Mouse (Mus musculus) limb, embryonic 11.5 days (tissue): ENCODE results near the gene Nhlrc2. TPM values are rescaled to one million over a fixed set of nuclear protein-coding genes. Genes with fewer than 3 reads are reported as not detected.
A peak's percentile ranks its signal among the peaks of the same experiment; 100 is the strongest.
"Not testable (repeated sequence)": the region's sequence is repeated elsewhere in the genome, so short reads cannot be mapped to it uniquely, and the experiment has no call there.

Experiments
- ATAC-seq: fragments of 200-750 bp; cut with Nextera tagmentation; 2 replicates; pipeline ENCODE4 v1.8.0; 2017; ENCODE audit warnings: low read depth; ENCODE audit not compliant: insufficient number of reproducible peaks, low FRiP score, low TSS enrichment
- DNase-seq: peaks from one replicate; pipeline ENCODE4 v3.0.0-alpha.2; 2015; ENCODE audit warnings: low spot score
- H3K27ac ChIP-seq: fragments of 300-500 bp; sonication (generic); replicated peaks from 2 replicates; pipeline ENCODE4 v1.5.1; 2014; ENCODE audit warnings: low read depth, mild to moderate bottlenecking, low read length
- H3K27me3 ChIP-seq: fragments of 300-500 bp; sonication (generic); 2 replicates; pipeline ENCODE4 v1.6.1; 2014; ENCODE audit warnings: mild to moderate bottlenecking, low read length, mixed read lengths; ENCODE audit not compliant: control insufficient read depth, insufficient read depth
- H3K36me3 ChIP-seq: fragments of 300-500 bp; sonication (generic); 2 replicates; pipeline ENCODE4 v1.6.1; 2014; ENCODE audit warnings: mild to moderate bottlenecking, low read length, moderate library complexity, mixed read lengths; ENCODE audit not compliant: control insufficient read depth, insufficient read depth
- H3K4me1 ChIP-seq: fragments of 300-500 bp; sonication (generic); 2 replicates; pipeline ENCODE4 v1.6.1; 2014; ENCODE audit warnings: low read length, mixed read lengths; ENCODE audit not compliant: control insufficient read depth, insufficient read depth
- H3K4me2 ChIP-seq: fragments of 300-500 bp; sonication (generic); 2 replicates; pipeline ENCODE4 v1.6.1; 2014; ENCODE audit warnings: low read depth, mild to moderate bottlenecking, moderate library complexity; ENCODE audit not compliant: severe bottlenecking
- H3K4me3 ChIP-seq: fragments of 300-500 bp; sonication (generic); 2 replicates; pipeline ENCODE4 v1.5.1; 2014; ENCODE audit warnings: low read depth, low read length
- H3K9ac ChIP-seq: fragments of 300-500 bp; sonication (generic); 2 replicates; pipeline ENCODE4 v1.6.1; 2014; ENCODE audit warnings: mild to moderate bottlenecking, low read length
- H3K9me3 ChIP-seq: fragments of 300-500 bp; sonication (generic); 2 replicates; pipeline ENCODE4 v1.6.1; 2016; ENCODE audit warnings: low read length; ENCODE audit not compliant: control insufficient read depth
- WGBS: fragments of 180-500 bp; shearing (Covaris S2); extraction: QIAGEN DNeasy Blood & Tissue Kit; methylation state at CpG from one replicate; pipeline ENCODE4 v1.1.7; 2014; 5-methylcytosine and 5-hydroxymethylcytosine counted together
- polyA plus RNA-seq: library from polyadenylated mRNA; unstranded; fragments of >200 nt; fragmentation: Nextera tagmentation; extraction: Ambion mirVana; gene quantifications from 2 replicates; pipeline ENCODE4 v1.2.1, GENCODE M21; 2014

Gene Nhlrc2
- polyA plus RNA-seq, result 13.7 and 16.3 TPM in 2 replicates

DNA sequence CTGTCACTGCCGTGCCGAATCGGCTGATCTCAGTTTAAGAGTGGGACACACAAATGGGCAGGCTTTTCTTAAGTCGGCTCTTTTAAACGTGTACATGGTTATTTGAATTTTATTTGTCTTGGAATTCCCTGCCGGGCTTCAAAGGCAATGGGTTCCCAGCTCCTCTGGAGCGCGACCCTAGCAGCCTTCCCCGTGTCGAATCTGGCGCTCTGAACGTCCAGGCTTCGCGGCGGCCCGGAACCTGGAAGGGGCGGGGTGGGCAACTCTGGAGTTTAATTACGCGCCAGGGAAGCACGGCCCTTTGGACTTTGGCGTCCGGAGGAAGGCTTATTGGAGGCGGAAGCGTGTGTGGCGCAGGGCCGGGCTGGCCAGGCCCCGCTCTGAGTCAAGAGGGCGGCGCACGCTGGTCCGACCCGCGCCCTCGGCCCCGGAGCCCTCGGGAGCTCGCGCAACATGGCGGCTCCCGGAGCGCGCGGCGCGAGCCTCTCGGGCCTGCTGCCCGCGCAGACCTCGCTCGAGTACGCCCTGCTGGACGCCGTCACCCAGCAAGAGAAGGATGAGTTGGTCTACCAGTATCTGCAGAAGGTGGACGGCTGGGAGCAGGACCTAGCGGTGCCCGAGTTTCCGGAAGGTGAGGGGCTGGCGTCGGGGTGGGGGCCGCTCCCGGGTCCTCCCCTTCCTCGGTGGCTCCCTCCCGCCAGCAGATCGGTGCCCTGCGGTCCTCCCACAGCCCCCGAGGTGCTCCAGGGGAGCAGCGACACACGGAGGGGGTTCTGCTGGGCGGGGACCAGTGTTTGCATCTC is at the start of gene Nhlrc2:
TSS of gene Nhlrc2 (plus strand) at position 32 of the 803 bp plus-strand sequence.
- WGBS, result under 1% methylated on average over 64 of the region's 69 CpGs
- H3K27me3 ChIP-seq, result no peaks in the 10 kb centered on the region
- DNase-seq (peak; percentile 92), ATAC-seq (peak; percentile 90)
- H3K27ac ChIP-seq, result peak within 1 kb of the TSS; percentile 93
- peaks cover 13% of the 10 kb centered on the region; the same call in 1 of the 2 replicates for H3K36me3 ChIP-seq
- H3K4me3 ChIP-seq, result peak within 1 kb of the TSS; percentile 95
- no peaks in the 10 kb centered on the region for H3K9me3 ChIP-seq
- H3K9ac ChIP-seq, result peak within 1 kb of the TSS; percentile 98
- peaks cover 7% of the 10 kb centered on the region; the same call in 1 of the 2 replicates for H3K4me1 ChIP-seq
- H3K4me2 ChIP-seq, result peak within 1 kb of the TSS; percentile 76

- not testable (repeated sequence) for H3K4me3 ChIP-seq, H3K9me3 ChIP-seq, H3K36me3 ChIP-seq, H3K4me1 ChIP-seq, H3K27me3 ChIP-seq, H3K27ac ChIP-seq, ATAC-seq, H3K4me2 ChIP-seq, H3K9ac ChIP-seq, DNase-seq
- no CpG with 5 or more reads among the region's 5 CpGs for WGBS
These were observed 45.0 kb upstream of the Nhlrc2 start for GRCm38 (mm10) chr19:56503069-56503468.

- not testable (repeated sequence) for H3K4me2 ChIP-seq, ATAC-seq, H3K36me3 ChIP-seq, DNase-seq, H3K9ac ChIP-seq, H3K27me3 ChIP-seq, H3K27ac ChIP-seq, H3K4me1 ChIP-seq, H3K4me3 ChIP-seq, H3K9me3 ChIP-seq
- no CpG with 5 or more reads among the region's 5 CpGs for WGBS
These were observed 44.5 kb upstream of the Nhlrc2 start for GRCm38 (mm10) chr19:56503525-56503924.

GRCm38 (mm10) chr19:56511207-56511606 is 36.9 kb upstream of the Nhlrc2 start:
- H3K4me3 ChIP-seq, H3K27ac ChIP-seq, H3K27me3 ChIP-seq, H3K4me1 ChIP-seq, H3K36me3 ChIP-seq, H3K9me3 ChIP-seq, H3K4me2 ChIP-seq, ATAC-seq, H3K9ac ChIP-seq, DNase-seq: not testable (repeated sequence)
- no CpG with 5 or more reads among the region's 4 CpGs for WGBS

GRCm38 (mm10) chr19:56513527-56513926 is 34.5 kb upstream of the Nhlrc2 start:
- H3K4me2 ChIP-seq, H3K4me1 ChIP-seq, H3K9me3 ChIP-seq, H3K27ac ChIP-seq, DNase-seq, H3K9ac ChIP-seq, H3K4me3 ChIP-seq, H3K36me3 ChIP-seq, H3K27me3 ChIP-seq, ATAC-seq: not testable (repeated sequence)
- WGBS, result no CpG with 5 or more reads among the region's 2 CpGs

DNA sequence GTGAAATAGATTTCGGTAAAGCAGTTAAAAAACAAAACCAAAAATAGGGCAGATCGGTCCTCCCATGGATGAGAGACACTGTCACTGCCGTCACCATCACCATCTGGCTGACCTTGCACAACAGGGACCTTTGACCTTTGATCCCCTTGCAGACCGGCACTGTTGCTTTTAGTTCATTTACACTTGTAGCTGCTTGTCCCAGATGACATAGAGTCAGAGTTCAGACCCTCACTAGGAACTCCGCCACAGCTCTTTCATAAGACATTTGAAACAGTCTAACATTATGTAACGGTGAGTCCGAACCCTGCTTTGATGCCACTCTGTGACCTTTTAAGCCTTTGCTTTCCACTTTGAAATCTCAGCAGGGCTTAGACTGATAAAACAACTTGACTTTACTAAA is 28.7 kb upstream of the Nhlrc2 start:
- WGBS, result no CpG with 5 or more reads among the region's 7 CpGs
- ATAC-seq, H3K4me3 ChIP-seq: not testable (repeated sequence)

DNA sequence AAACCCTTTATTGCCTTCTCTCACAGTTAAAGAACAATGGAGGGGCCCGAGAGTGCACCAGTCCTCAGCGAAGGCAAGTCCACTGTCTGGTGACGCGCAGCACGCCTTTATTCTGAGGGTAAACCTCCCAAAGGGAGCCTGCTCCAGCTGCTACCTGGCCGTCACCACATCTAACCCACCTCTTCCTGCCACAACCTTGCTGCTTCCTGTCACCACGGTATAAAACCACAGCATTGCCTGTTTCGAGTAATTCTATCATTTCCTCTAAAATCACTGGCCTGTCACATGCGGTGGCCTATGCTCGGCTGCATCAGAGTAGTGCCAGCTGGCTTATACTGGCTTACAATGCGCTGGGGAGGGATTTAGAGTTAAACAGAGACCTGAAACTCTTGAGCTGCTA is 17.5 kb upstream of the Nhlrc2 start:
- DNase-seq, H3K9me3 ChIP-seq, H3K27ac ChIP-seq, ATAC-seq, H3K36me3 ChIP-seq, H3K4me3 ChIP-seq, H3K9ac ChIP-seq, H3K4me1 ChIP-seq, H3K27me3 ChIP-seq, H3K4me2 ChIP-seq: not testable (repeated sequence)
- WGBS, result no CpG with 5 or more reads among the region's 11 CpGs

More for the DNA sequence above, 28.7 kb upstream of the Nhlrc2 start:
- not testable (repeated sequence) for H3K9ac ChIP-seq, H3K27ac ChIP-seq, H3K27me3 ChIP-seq, H3K36me3 ChIP-seq, H3K9me3 ChIP-seq, H3K4me2 ChIP-seq, DNase-seq, H3K4me1 ChIP-seq

- H3K4me2 ChIP-seq, result no peak overlapping the region
- H3K9me3 ChIP-seq, result no peaks in the 10 kb centered on the region
- WGBS, result 89% methylated on average over 12 of the region's 12 CpGs
- no peaks in the 10 kb centered on the region; the same call in 1 of the 2 replicates for H3K36me3 ChIP-seq
- no peak overlapping the region for H3K4me3 ChIP-seq
- no peaks in the 10 kb centered on the region for H3K27me3 ChIP-seq
- H3K4me1 ChIP-seq, result no peaks in the 10 kb centered on the region
- H3K9ac ChIP-seq, result no peak overlapping the region
- DNase-seq (no peak), ATAC-seq (no peak)
- H3K27ac ChIP-seq, result no peak overlapping the region
These were observed 16.8 kb upstream of the Nhlrc2 start for GRCm38 (mm10) chr19:56531251-56531650.
